Mouse (Mus musculus) liver, adult 2 months (tissue): Measurements from ENCODE around the gene H2-Eb2.

Source experiments
- CTCF ChIP-seq: fragments of 200-500 bp; IDR thresholded peaks from 2 replicates; pipeline ENCODE4 v1.5.1; 2011; ENCODE audit warnings: low read depth, low read length, control low read depth
- POLR2A ChIP-seq: fragments of 200-500 bp; IDR thresholded peaks from 2 replicates; pipeline ENCODE4 v1.6.1; 2011; ENCODE audit warnings: low read length, control low read depth; ENCODE audit not compliant: insufficient read depth; ENCODE audit errors: extremely low read depth

GRCm38 (mm10) chr17:34386656-34387055, 61.2 kb downstream of the H2-Eb2 start:
- TF ChIP-seq CTCF = no peak
- TF ChIP-seq POLR2A = no peak
